Mouse (Mus musculus): ENCODE results near the gene Gca.
A peak's percentile ranks its signal among the peaks of the same experiment; 100 is the strongest.

Gene Gca

DNA sequence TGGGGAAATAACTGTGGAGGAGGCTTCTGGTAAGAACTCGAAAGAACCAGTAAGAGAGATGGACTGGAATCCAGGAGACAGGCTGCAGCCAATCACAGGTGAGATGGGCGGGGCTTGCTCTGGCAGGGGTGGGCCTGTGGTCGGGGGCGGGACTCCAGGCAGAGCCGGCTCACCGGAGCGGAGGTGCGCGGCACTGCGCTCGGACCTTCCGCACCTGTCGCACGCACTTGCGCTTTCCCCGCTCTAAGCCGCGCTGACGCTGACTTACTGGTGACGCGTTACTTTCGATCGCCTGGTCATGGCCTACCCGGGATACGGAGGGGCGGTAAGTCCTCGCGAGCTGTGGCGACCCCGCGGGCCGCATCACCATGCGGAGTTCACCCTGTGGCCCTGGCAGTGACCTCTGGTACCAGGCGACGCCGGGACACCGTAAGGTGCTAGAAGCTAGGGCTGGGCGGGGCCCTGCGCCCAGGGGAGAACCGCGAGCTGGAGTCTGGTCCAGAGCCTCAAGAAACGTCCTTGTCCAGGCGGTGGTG, at the start of gene Gca:
TSS of gene Gca (plus strand) at position 151 of the 536 bp plus-strand sequence.
- ATAC-seq (ENCODE audit: low TSS enrichment), result peak; percentile 98

DNA sequence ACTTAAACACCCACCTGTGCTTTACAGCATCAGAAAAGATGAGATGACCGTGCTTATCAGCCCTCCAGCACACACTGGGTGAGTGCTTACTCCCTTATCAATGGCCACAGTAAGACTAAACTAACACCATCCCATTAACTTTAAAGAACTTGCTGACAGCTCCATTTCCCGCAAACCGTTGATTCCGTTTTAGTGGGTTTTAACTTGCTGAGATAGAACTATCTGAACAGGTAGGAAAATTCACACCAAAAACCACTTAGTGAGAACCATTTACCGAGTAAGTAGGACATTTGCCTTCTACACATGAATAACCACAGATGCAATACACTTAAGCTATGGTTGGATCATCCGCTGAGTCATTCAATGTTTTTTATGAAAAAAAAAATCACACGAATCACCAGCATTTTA, 45.1 kb upstream of the Gca start:
- no peak for ATAC-seq (ENCODE audit: low TSS enrichment)

- no peak for ATAC-seq (ENCODE audit: low TSS enrichment)
Measured at GRCm38 (mm10) chr2:62619679-62620078, 44.4 kb upstream of the Gca start.

DNA sequence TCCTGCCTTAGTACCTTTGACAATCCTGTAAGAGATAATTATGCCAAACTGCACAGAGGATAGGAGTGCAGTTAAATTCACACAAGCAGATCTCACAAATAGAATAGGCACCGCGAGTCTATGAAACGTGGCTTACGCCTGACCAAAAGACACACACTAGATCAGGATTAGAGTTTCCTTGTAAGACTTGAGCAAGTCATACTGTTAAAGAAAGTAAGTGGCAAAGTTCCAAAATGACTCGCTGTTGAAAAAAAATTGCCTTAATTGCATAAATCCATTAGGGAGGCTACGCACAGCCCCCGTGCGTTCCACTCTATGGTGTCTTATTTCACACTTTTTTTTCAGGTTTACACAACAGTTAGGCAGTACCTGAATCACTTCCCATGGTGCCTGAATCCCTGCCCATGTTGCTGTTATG, 41.1 kb upstream of the Gca start:
- ATAC-seq (ENCODE audit: low TSS enrichment), result peak; percentile 42

DNA sequence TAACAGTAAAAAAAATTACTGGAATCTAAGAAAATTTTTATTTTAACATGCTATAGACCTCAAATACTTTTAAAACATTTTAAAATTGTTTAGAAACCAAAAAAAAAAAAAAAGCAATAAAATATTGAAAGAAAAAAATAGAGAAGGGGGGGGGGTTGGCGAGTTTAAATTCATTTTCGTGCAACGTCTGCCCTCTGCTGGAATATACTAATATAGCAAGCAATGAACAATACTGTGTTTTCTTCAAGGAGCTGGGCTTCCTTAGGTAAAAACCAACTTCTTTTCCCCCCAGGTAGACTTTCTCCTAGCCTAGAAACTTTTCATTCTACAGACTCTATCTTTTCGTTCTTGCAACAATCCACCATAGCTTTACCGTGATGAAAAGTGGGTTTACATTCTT, 36.4 kb upstream of the Gca start:
- 0 out of 2 replicates have a peak, but pooled peaks have one; percentile 11 for ATAC-seq (ENCODE audit: low TSS enrichment)

DNA sequence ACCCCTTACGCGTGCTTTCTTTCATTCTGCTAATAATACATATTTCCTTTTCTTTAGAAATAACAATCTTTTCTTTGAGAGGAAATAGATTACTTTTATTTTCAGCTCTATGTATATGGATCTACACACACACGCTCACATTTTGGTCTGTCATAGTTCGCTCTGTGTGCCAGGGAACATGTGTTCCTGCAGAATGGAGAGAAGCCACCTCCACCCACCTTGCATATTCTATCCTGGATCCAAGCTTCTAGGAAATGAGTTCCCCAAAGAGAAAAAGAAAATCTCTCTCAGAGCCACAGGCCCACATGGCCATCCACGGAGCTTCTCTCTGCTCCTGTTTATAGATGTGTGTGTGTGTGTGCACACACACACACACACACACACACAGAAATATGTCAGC, 35.7 kb upstream of the Gca start:
- ATAC-seq (ENCODE audit: low TSS enrichment), result peak; percentile 88

- peak; percentile 53 for ATAC-seq (ENCODE audit: low TSS enrichment)
Measured at GRCm38 (mm10) chr2:62630446-62630845, 33.6 kb upstream of the Gca start.

GRCm38 (mm10) chr2:62639869-62640268, 24.2 kb upstream of the Gca start:
- no peak for ATAC-seq (ENCODE audit: low TSS enrichment)

- peak; percentile 82 for ATAC-seq (ENCODE audit: low TSS enrichment)
Measured at GRCm38 (mm10) chr2:62643405-62644305, 20.4 kb upstream of the Gca start.

DNA sequence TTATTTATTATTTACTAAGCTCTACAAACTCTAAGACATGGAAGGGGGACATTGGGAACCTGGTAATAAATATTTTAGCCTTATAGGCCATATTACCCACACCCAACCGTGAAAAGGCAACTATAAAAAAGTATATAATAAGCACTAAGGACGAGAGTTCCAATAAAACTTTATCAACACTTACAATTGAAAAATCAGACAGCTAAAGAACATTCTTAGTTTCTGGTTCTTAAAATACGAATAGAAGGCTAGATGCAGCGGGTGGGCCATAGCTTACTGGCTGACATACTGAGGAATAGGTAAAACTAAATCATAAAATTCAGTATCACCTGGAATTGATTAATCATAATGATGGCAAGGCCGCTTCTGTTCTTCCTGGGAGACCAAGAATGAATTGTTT, 19.2 kb upstream of the Gca start:
- no peak for ATAC-seq (ENCODE audit: low TSS enrichment)

- ATAC-seq (ENCODE audit: low TSS enrichment), result no peak
Measured at GRCm38 (mm10) chr2:62645475-62645874, 18.6 kb upstream of the Gca start.

DNA sequence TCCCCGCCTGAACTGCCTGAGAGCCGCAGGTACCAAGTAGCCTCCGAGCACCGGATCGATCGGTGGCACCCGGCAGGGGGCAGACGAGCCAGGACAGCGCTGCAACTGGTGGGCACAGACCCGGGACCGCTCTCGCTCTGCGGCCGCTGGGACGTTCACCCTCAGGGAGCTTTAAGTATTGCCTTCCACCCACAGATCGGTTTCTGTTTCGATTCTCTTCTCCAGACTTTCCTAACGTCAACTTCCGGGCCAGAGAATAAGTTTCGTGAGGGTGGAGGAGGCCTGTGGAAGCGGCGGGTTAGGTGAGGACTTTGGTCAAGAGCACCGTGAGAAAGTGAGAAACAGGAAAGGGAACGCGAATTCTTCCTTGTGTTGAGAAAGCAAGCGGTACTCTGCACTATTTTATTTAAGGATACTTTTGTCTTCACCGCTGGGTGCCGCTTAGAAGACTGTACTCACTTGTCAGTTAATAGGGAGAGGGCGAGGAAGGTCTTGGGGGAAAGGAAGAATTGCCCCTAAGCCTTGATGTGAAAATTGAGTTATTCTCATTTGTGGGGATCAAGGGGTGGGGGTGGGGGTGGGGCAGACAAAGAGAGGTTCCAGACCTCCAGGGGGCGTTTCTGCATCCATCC, 18.0 kb upstream of the Gca start, which contains the start of gene Ifih1:
TSS of gene Ifih1 (minus strand) at position 242 of the 632 bp plus-strand sequence.
- peak; percentile 76 for ATAC-seq (ENCODE audit: low TSS enrichment)

GRCm38 (mm10) chr2:62646671-62647289, 17.3 kb upstream of the Gca start:
- ATAC-seq (ENCODE audit: low TSS enrichment), result no peak

GRCm38 (mm10) chr2:62651890-62652289, 12.2 kb upstream of the Gca start:
- no peak for ATAC-seq (ENCODE audit: low TSS enrichment)

GRCm38 (mm10) chr2:62652466-62652865, 11.6 kb upstream of the Gca start:
- ATAC-seq (ENCODE audit: low TSS enrichment), result no peak

GRCm38 (mm10) chr2:62654519-62655338, 9.4 kb upstream of the Gca start:
- ATAC-seq (ENCODE audit: low TSS enrichment), result peak; percentile 100

DNA sequence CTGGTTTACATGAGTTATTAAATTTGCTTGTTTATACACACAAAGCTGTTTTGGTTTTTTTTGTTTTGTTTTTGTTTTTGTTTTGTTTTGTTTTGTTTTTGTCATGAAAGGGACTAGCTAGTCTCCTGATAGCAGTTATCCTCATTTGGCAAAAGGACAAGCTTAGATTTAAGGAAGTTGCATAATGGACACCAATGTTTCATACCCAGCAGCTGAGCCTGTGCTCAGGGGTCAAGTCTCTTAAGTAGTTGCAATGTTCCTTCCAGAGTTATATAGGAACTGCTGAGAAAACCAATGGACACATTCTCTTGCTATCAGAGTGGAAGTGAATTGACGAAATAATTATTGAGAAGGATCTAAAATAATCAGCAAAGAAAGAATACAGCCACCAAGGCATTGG, 8.0 kb upstream of the Gca start:
- ATAC-seq (ENCODE audit: low TSS enrichment), result no peak

- ATAC-seq (ENCODE audit: low TSS enrichment), result no peak
Measured at GRCm38 (mm10) chr2:62660565-62660964, 3.5 kb upstream of the Gca start.

DNA sequence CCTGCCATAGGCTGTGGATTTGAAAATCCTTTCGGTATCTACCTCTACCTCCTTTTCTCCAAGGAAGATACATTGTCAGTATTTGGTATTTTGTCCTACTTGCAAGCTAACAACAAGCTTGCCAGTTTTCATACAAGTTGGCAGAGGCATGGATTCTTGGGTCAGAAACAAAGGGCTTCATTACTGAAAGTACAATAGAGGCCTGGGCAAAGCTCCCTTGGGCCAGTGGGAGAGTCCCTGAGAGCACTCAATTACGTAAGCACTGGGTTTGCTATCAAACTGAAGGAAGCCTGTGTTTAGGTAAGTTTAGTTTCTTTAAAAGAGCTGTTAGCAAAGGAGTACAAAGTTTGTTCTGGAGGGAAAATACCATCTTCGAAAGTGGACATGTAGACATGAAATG, 1.5 kb upstream of the Gca start:
- ATAC-seq (ENCODE audit: low TSS enrichment), result peak; percentile 32; the same call in 1 of the 2 replicates

GRCm38 (mm10) chr2:62664839-62665238, 754 bp downstream of the Gca start:
- no peak for ATAC-seq (ENCODE audit: low TSS enrichment)

GRCm38 (mm10) chr2:62665536-62665935, 1.5 kb downstream of the Gca start:
- ATAC-seq (ENCODE audit: low TSS enrichment), result no peak

Measured in frontal cortex, adult (tissue).